29 mouse cellular contexts compared by ENCODE assay signal in genomic region chrX:56661143-56661542, GRCm38 (mm10).
"Had no signal": no experiment of that assay in that cellular context is flagged by ENCODE, and none has a peak within 500 bp of the region (broad histone marks: within the 10 kb centered on the region; RNA-seq: fewer than 3 reads in every experiment).

No protein-coding gene starts in this region.

- H3K9ac ChIP-seq: limb, embryonic 12.5 days; limb, embryonic 13.5 days; limb, embryonic 15.5 days; liver, embryonic 12.5 days; liver, embryonic 13.5 days; liver, embryonic 14.5 days; liver, embryonic 15.5 days; liver, postnatal 0 days; lung, embryonic 14.5 days; lung, embryonic 15.5 days; midbrain, embryonic 12.5 days; midbrain, embryonic 13.5 days; midbrain, embryonic 15.5 days; neural tube, embryonic 12.5 days had no signal

- H3K27me3 ChIP-seq: limb, embryonic 12.5 days; limb, embryonic 13.5 days; limb, embryonic 15.5 days; liver, embryonic 12.5 days; liver, embryonic 13.5 days; liver, embryonic 15.5 days; lung, embryonic 15.5 days; midbrain, embryonic 12.5 days; midbrain, embryonic 13.5 days; midbrain, embryonic 15.5 days; neural tube, embryonic 12.5 days had no signal

- DNase-seq: left cerebral cortex, postnatal 4 days; liver; liver, embryonic 13.5 days; liver, postnatal 0 days; lung, adult 18-20 months; lung, adult 2 months; lung, embryonic 14.5 days; lung, postnatal 10 days; lung, postnatal 14 days; lung, postnatal 36 days; lung, postnatal 4 days had no signal

- H3K4me1 ChIP-seq: limb, embryonic 10.5 days; limb, embryonic 12.5 days; limb, embryonic 15.5 days; liver, embryonic 12.5 days; liver, embryonic 13.5 days; liver, embryonic 15.5 days; lung, embryonic 15.5 days; midbrain, embryonic 15.5 days; neural tube, embryonic 12.5 days had no signal

- H3K27ac ChIP-seq: limb, embryonic 10.5 days; limb, embryonic 12.5 days; limb, embryonic 13.5 days; limb, embryonic 15.5 days; liver, embryonic 12.5 days; liver, embryonic 13.5 days; liver, embryonic 14.5 days; liver, embryonic 15.5 days; lung, embryonic 15.5 days; macrophage; midbrain, embryonic 12.5 days; midbrain, embryonic 13.5 days; midbrain, embryonic 15.5 days; neural tube, embryonic 12.5 days had no signal

- H3K4me2 ChIP-seq: limb, embryonic 12.5 days; limb, embryonic 13.5 days; limb, embryonic 15.5 days; liver, embryonic 11.5 days; liver, embryonic 12.5 days; liver, embryonic 13.5 days; liver, embryonic 15.5 days; lung, embryonic 14.5 days; lung, embryonic 15.5 days; midbrain, embryonic 12.5 days; midbrain, embryonic 13.5 days; midbrain, embryonic 15.5 days; neural tube, embryonic 12.5 days had no signal

- ATAC-seq: liver, embryonic 12.5 days; liver, postnatal 0 days; lung, postnatal 0 days; midbrain, embryonic 13.5 days; midbrain, embryonic 15.5 days had no signal

- H3K9me3 ChIP-seq: limb, embryonic 10.5 days; limb, embryonic 12.5 days; limb, embryonic 13.5 days; limb, embryonic 15.5 days; liver, embryonic 12.5 days; liver, embryonic 13.5 days; liver, embryonic 15.5 days; lung, embryonic 15.5 days; megakaryocyte, embryonic 14.5 days; midbrain, embryonic 10.5 days; midbrain, embryonic 12.5 days; midbrain, embryonic 13.5 days; midbrain, embryonic 15.5 days; neural tube, embryonic 12.5 days had no signal

- H3K36me3 ChIP-seq: limb, embryonic 10.5 days; limb, embryonic 12.5 days; limb, embryonic 13.5 days; limb, embryonic 15.5 days; liver, embryonic 12.5 days; liver, embryonic 13.5 days; liver, embryonic 15.5 days; lung, embryonic 15.5 days; midbrain, embryonic 12.5 days; midbrain, embryonic 13.5 days; midbrain, embryonic 15.5 days; neural tube, embryonic 12.5 days had no signal

- H3K4me3 ChIP-seq: limb, embryonic 10.5 days; limb, embryonic 12.5 days; limb, embryonic 13.5 days; limb, embryonic 15.5 days; liver, embryonic 12.5 days; liver, embryonic 13.5 days; liver, embryonic 15.5 days; lung, embryonic 15.5 days; megakaryocyte, embryonic 14.5 days; midbrain, embryonic 10.5 days; midbrain, embryonic 12.5 days; midbrain, embryonic 13.5 days; midbrain, embryonic 15.5 days; myocyte; neural tube, embryonic 12.5 days had no signal
